In the genomic region with DNA sequence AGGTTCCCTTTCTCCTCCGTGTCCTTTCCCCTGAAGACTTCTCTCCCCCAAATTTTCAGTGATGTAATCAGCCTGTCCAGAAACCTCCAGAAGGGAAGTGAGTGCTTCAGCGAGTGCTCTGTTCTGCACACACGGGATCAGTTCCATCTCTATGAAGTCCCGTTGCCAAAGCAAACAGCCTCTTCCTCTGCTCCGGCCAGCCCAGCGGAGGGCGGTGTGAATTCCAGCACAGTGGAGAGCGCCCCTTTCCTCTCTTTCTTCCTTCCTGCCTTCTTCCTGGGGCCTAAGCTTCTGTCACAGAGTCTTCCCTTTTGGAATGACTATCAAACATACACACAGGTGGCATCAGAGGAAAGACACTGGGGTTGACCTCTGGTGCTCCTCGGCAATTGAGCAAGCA, we compare ENCODE assay signal across 9 mouse cellular contexts. TPM values are rescaled to one million over a fixed set of nuclear protein-coding genes. Genes with fewer than 3 reads are reported as not detected.
DNase-seq lines count a peak whose midpoint lies in the region; ATAC-seq and TF ChIP-seq lines count a peak whose summit lies in the region.
"Had no signal": no experiment of that assay in that cellular context is flagged by ENCODE, and none has a peak within 500 bp of the region (broad histone marks: within the 10 kb centered on the region; RNA-seq: fewer than 3 reads in every experiment).

No protein-coding gene starts in this region.

- H3K27me3 ChIP-seq in liver, postnatal 0 days (ENCODE audit: insufficient read depth, low read length): no peaks in the 10 kb centered on the region

- peak; percentile 41; the same call in 1 of the 2 replicates for ATAC-seq in liver, postnatal 0 days
- ATAC-seq in megakaryocyte progenitor cell, adult 5-6 weeks (replicated peaks; ENCODE audit: poor library complexity): no peak

- no peak for TF ChIP-seq POLR2A in cortical plate, adult 2 months (IDR thresholded peaks at IDR 0.05; ENCODE audit: extremely low read depth, insufficient read depth, low read length)

- DNase-seq in adrenal gland, adult 2 months: peak; percentile 73
- DNase-seq in adrenal gland, postnatal 25 days: no peak
- peak; percentile 84 for DNase-seq in heart, postnatal 10 days
- no peak for DNase-seq in liver, postnatal 0 days
- DNase-seq in T-cell, adult 2 months (ENCODE audit: low spot score): no peak
- DNase-seq in frontal cortex, postnatal 10 days (ENCODE audit: low spot score in 2 of 2): no peak

- TF ChIP-seq CTCF in cortical plate, adult 2 months (IDR thresholded peaks at IDR 0.05; ENCODE audit: extremely low read depth, insufficient read depth, low read length): no peak
- TF ChIP-seq CTCF in liver, postnatal 0 days (IDR thresholded peaks at IDR 0.05; ENCODE audit: low read depth): peak; percentile 13; the same call in 1 of the 2 replicates

- 0 out of 2 replicates have a peak overlapping the region, but pooled peaks have one; percentile 46 for H3K27ac ChIP-seq in cortical plate, adult 2 months (ENCODE audit: insufficient read depth, low read length)
- 0 out of 2 replicates have a peak overlapping the region, but pooled peaks have one; percentile 3 for H3K27ac ChIP-seq in liver, postnatal 0 days (ENCODE audit: low read depth)

- no peak overlapping the region for H3K4me2 ChIP-seq in liver, postnatal 0 days (ENCODE audit: low read depth, low read length)

- no peaks in the 10 kb centered on the region for H3K36me3 ChIP-seq in liver, postnatal 0 days (replicated peaks; ENCODE audit: insufficient read depth, low read length)

- no peaks in the 10 kb centered on the region for H3K4me1 ChIP-seq in cortical plate, adult 2 months (ENCODE audit: control insufficient read depth, insufficient read depth, low read length)
- peaks cover 30% of the 10 kb centered on the region for H3K4me1 ChIP-seq in liver, postnatal 0 days (ENCODE audit: insufficient read depth)

- no peak overlapping the region for H3K9ac ChIP-seq in liver, postnatal 0 days (replicated peaks)

- H3K9me3 ChIP-seq in liver, postnatal 0 days (ENCODE audit: low read length): no peaks in the 10 kb centered on the region

- 61% methylated on average over 9 of the region's 9 CpGs for WGBS in liver, postnatal 0 days (ENCODE audit: insufficient replicate concordance)

- no peak overlapping the region for H3K4me3 ChIP-seq in cortical plate, adult 2 months (ENCODE audit: insufficient read depth, low read length)
- H3K4me3 ChIP-seq in liver, postnatal 0 days (ENCODE audit: low read depth, low read length): no peak overlapping the region

- intact Hi-C loops in heart, postnatal 10 days (cut with DNase I): loop anchor here (1.0 kb wide), 1 partner anchor 16 kb away; no protein-coding TSS in a partner anchor

- peak; percentile 9; the same call in 1 of the 2 replicates for TF ChIP-seq EP300 in liver, postnatal 0 days (IDR thresholded peaks at IDR 0.05; ENCODE audit: low read depth)

RNA-seq across cellular contexts. Expression of a gene that starts 19.0 kb away (rescaled TPM):
- total RNA-seq in adrenal gland, adult 2 months (2021): 10 to 100 TPM; 32.2 to 44.8 TPM
- 59.2 and 64.1 TPM in 2 replicates for polyA plus RNA-seq in adrenal gland, adult 2 months (2012; rRNA removed)
- total RNA-seq in adrenal gland, postnatal 25 days (2021): 27.7 and 31.5 TPM in 2 replicates
- 17.8 and 19.4 TPM in 2 replicates for polyA plus RNA-seq in cortical plate, adult 2 months (2012; rRNA removed)
- 10 to 100 TPM; 42.1 to 42.2 TPM for total RNA-seq in heart, postnatal 10 days (2021)
- 8.3 and 9.4 TPM in 2 replicates for polyA plus RNA-seq in liver, postnatal 0 days (2015; fragmentation: Nextera tagmentation; extraction: Ambion mirVana)
- total RNA-seq in megakaryocyte progenitor cell, adult 5-6 weeks (2015): not detected in 2 replicates
- total RNA-seq in megakaryocyte progenitor cell, adult 5-6 weeks (2017): not detected in 2 replicates

RNA-seq across cellular contexts. Expression of a gene that starts 48.5 kb away (rescaled TPM):
- 10 to 100 TPM; 27.8 to 28.0 TPM for total RNA-seq in adrenal gland, adult 2 months (2021)
- polyA plus RNA-seq in adrenal gland, adult 2 months (2012; rRNA removed): 20.9 and 21.8 TPM in 2 replicates
- total RNA-seq in adrenal gland, postnatal 25 days (2021): 36.3 and 45.4 TPM in 2 replicates
- polyA plus RNA-seq in cortical plate, adult 2 months (2012; rRNA removed): 22.2 and 22.7 TPM in 2 replicates
- total RNA-seq in heart, postnatal 10 days (2021): 1 to 10 TPM; 7.3 to 7.8 TPM
- polyA plus RNA-seq in liver, postnatal 0 days (2015; fragmentation: Nextera tagmentation; extraction: Ambion mirVana): 36.9 and 42.7 TPM in 2 replicates
- total RNA-seq in megakaryocyte progenitor cell, adult 5-6 weeks (2015): 8.0 and 11.0 TPM in 2 replicates
- total RNA-seq in megakaryocyte progenitor cell, adult 5-6 weeks (2017): 20.2 and 20.3 TPM in 2 replicates

RNA-seq across cellular contexts. Expression of a gene that starts 48.8 kb away (rescaled TPM):
- 10 to 100 TPM; 17.8 to 18.2 TPM for total RNA-seq in adrenal gland, adult 2 months (2021)
- 15.4 and 16.7 TPM in 2 replicates for polyA plus RNA-seq in adrenal gland, adult 2 months (2012; rRNA removed)
- total RNA-seq in adrenal gland, postnatal 25 days (2021): 25.9 and 26.7 TPM in 2 replicates
- polyA plus RNA-seq in cortical plate, adult 2 months (2012; rRNA removed): 22.0 and 23.1 TPM in 2 replicates
- 10 to 100 TPM; 15.2 to 15.9 TPM for total RNA-seq in heart, postnatal 10 days (2021)
- polyA plus RNA-seq in liver, postnatal 0 days (2015; fragmentation: Nextera tagmentation; extraction: Ambion mirVana): 1.4 and 1.8 TPM in 2 replicates
- 21.4 and 21.9 TPM in 2 replicates for total RNA-seq in megakaryocyte progenitor cell, adult 5-6 weeks (2015)
- 7.7 and 8.5 TPM in 2 replicates for total RNA-seq in megakaryocyte progenitor cell, adult 5-6 weeks (2017)

RNA-seq across cellular contexts. Expression of a gene that starts 51.4 kb away (rescaled TPM):
- 10 to 100 TPM; 16.4 to 24.5 TPM for total RNA-seq in adrenal gland, adult 2 months (2021)
- polyA plus RNA-seq in adrenal gland, adult 2 months (2012; rRNA removed): 15.5 and 15.7 TPM in 2 replicates
- 26.3 and 27.2 TPM in 2 replicates for total RNA-seq in adrenal gland, postnatal 25 days (2021)
- polyA plus RNA-seq in cortical plate, adult 2 months (2012; rRNA removed): 18.5 and 24.8 TPM in 2 replicates
- 10 to 100 TPM; 15.2 to 16.8 TPM for total RNA-seq in heart, postnatal 10 days (2021)
- polyA plus RNA-seq in liver, postnatal 0 days (2015; fragmentation: Nextera tagmentation; extraction: Ambion mirVana): 5.3 and 5.7 TPM in 2 replicates
- total RNA-seq in megakaryocyte progenitor cell, adult 5-6 weeks (2015): 15.5 and 31.2 TPM in 2 replicates
- total RNA-seq in megakaryocyte progenitor cell, adult 5-6 weeks (2017): 28.8 and 35.5 TPM in 2 replicates

RNA-seq across cellular contexts. Expression of a gene that starts 56.2 kb away (rescaled TPM):
- not detected for total RNA-seq in adrenal gland, adult 2 months (2021)
- polyA plus RNA-seq in adrenal gland, adult 2 months (2012; rRNA removed): not detected in 2 replicates
- total RNA-seq in adrenal gland, postnatal 25 days (2021): not detected in 2 replicates
- 0.19 and 0.34 TPM in 2 replicates for polyA plus RNA-seq in cortical plate, adult 2 months (2012; rRNA removed)
- total RNA-seq in heart, postnatal 10 days (2021): 1 to 10 TPM; 1.9 to 4.6 TPM
- not detected in 2 replicates for polyA plus RNA-seq in liver, postnatal 0 days (2015; fragmentation: Nextera tagmentation; extraction: Ambion mirVana)
- not detected in 2 replicates for total RNA-seq in megakaryocyte progenitor cell, adult 5-6 weeks (2015)
- not detected in 2 replicates for total RNA-seq in megakaryocyte progenitor cell, adult 5-6 weeks (2017)
- polyA plus RNA-seq: intestine, embryonic 14.5 days had no signal

Comparison
In these comparisons a context has a peak if more than half of its experiments do, and no peak if none do; other contexts are left out.
1. DNase-seq: peak in adrenal gland, adult 2 months (single experiment) and heart, postnatal 10 days (2 of 2); none in adrenal gland, postnatal 25 days (single experiment), liver, postnatal 0 days (single experiment), T-cell, adult 2 months (single experiment) and frontal cortex, postnatal 10 days (0 of 2).
2. RNA of a gene that starts 19.0 kb away (total RNA-seq): 32.2 to 44.8 TPM in adrenal gland, adult 2 months, 42.1 to 42.2 TPM in heart, postnatal 10 days and 27.7 to 31.5 TPM in adrenal gland, postnatal 25 days; not detected in megakaryocyte progenitor cell, adult 5-6 weeks; every median in the first group is over 10 times any median in the second.